Mouse (Mus musculus) liver, postnatal 0 days (tissue): Measurements from ENCODE around the gene Wdr86. TPM values are rescaled to one million over a fixed set of nuclear protein-coding genes. Genes with fewer than 3 reads are reported as not detected.
"Not testable (repeated sequence)": the region's sequence is repeated elsewhere in the genome, so short reads cannot be mapped to it uniquely, and the experiment has no call there.

Experiments used
- ATAC-seq: fragments of 200-750 bp; cut with Nextera tagmentation; 2 replicates; pipeline ENCODE4 v1.8.0; 2017; ENCODE audit warnings: mild to moderate bottlenecking, moderate library complexity
- DNase-seq: peaks from one replicate; pipeline ENCODE4 v3.0.0-alpha.2; 2016
- H3K27ac ChIP-seq: fragments of 300-500 bp; sonication (generic); 2 replicates; pipeline ENCODE4 v1.5.1; 2014; ENCODE audit warnings: antibody characterized with exemption, moderate library complexity, mild to moderate bottlenecking, low read depth
- H3K27me3 ChIP-seq: fragments of 300-500 bp; sonication (generic); 2 replicates; pipeline ENCODE4 v1.6.1; 2014; ENCODE audit warnings: low read length, control low read depth, mixed read lengths; ENCODE audit not compliant: insufficient read depth
- H3K36me3 ChIP-seq: fragments of 300-500 bp; sonication (generic); replicated peaks from 2 replicates; pipeline ENCODE4 v1.6.1; 2014; ENCODE audit warnings: mild to moderate bottlenecking, control low read depth, low read length, moderate library complexity, mixed read lengths; ENCODE audit not compliant: insufficient read depth
- H3K4me1 ChIP-seq: fragments of 300-500 bp; sonication (generic); 2 replicates; pipeline ENCODE4 v1.6.1; 2014; ENCODE audit warnings: antibody characterized with exemption, mild to moderate bottlenecking, control low read depth; ENCODE audit not compliant: insufficient read depth
- H3K4me2 ChIP-seq: fragments of 300-500 bp; sonication (generic); 2 replicates; pipeline ENCODE4 v1.6.1; 2014; ENCODE audit warnings: low read depth, mild to moderate bottlenecking, low read length, moderate library complexity, mixed read lengths
- H3K4me3 ChIP-seq: fragments of 300-500 bp; sonication (generic); 2 replicates; pipeline ENCODE4 v1.5.1; 2014; ENCODE audit warnings: low read depth, low read length
- H3K9ac ChIP-seq: fragments of 300-500 bp; sonication (generic); replicated peaks from 2 replicates; pipeline ENCODE4 v1.6.1; 2014; ENCODE audit warnings: mild to moderate bottlenecking, moderate library complexity
- H3K9me3 ChIP-seq: fragments of 300-500 bp; sonication (generic); 2 replicates; pipeline ENCODE4 v1.6.1; 2016; ENCODE audit warnings: mild to moderate bottlenecking, control low read depth, low read length, mixed read lengths
- CTCF ChIP-seq: sonication (generic); IDR thresholded peaks from 2 replicates; pipeline ENCODE4 v1.5.1; 2016; ENCODE audit warnings: antibody characterized with exemption, low read depth
- EP300 ChIP-seq: IDR thresholded peaks from 2 replicates; pipeline ENCODE4 v1.6.1; 2016; ENCODE audit warnings: antibody characterized with exemption, low read depth, mild to moderate bottlenecking
- WGBS: fragments of 180-500 bp; shearing (Covaris S2); extraction: QIAGEN DNeasy Blood & Tissue Kit; methylation state at CpG from one replicate; pipeline ENCODE4 v1.1.7; 2014; ENCODE audit not compliant: insufficient replicate concordance; 5-methylcytosine and 5-hydroxymethylcytosine counted together
- polyA plus RNA-seq: library from polyadenylated mRNA; unstranded; fragments of >200 nt; fragmentation: Nextera tagmentation; extraction: Ambion mirVana; gene quantifications from 2 replicates; pipeline ENCODE4 v1.2.1, GENCODE M21; 2015

The Wdr86 gene
- polyA plus RNA-seq, 1 experiment from 2014 or later: 1.4 TPM

- Histone ChIP-seq H3K4me3 (no peak overlapping the region), H3K4me2 (no peak overlapping the region), H3K4me1 (no peaks in the 10 kb centered on the region), H3K27me3 (no peaks in the 10 kb centered on the region), H3K27ac (no peak overlapping the region), H3K36me3 (peaks cover 31% of the 10 kb centered on the region), H3K9ac (no peak overlapping the region), H3K9me3 (no peaks in the 10 kb centered on the region)
- no peak for DNase-seq
- ATAC-seq: no peak
- WGBS: 51% methylated on average over 2 of the region's 2 CpGs
- TF ChIP-seq CTCF (no peak), EP300 (no peak)
Observed at GRCm38 (mm10) chr5:24713199-24713598, 17.3 kb downstream of the Wdr86 start.

GRCm38 (mm10) chr5:24711615-24712014, 18.9 kb downstream of the Wdr86 start:
- DNase-seq: no peak

GRCm38 (mm10) chr5:24709962-24710361, 20.6 kb downstream of the Wdr86 start:
- no peak for TF ChIP-seq CTCF
- no peak for TF ChIP-seq EP300
- Histone ChIP-seq H3K4me3 (no peak overlapping the region), H3K9ac (no peak overlapping the region), H3K27ac (no peak overlapping the region), H3K9me3 (no peaks in the 10 kb centered on the region), H3K4me2 (no peak overlapping the region), H3K36me3 (peaks cover 58% of the 10 kb centered on the region), H3K27me3 (no peaks in the 10 kb centered on the region), H3K4me1 (no peaks in the 10 kb centered on the region)
- 86% methylated on average over 2 of the region's 2 CpGs for whole genome bisulfite sequencing
- no peak for DNase-seq
- no peak for ATAC-seq

More at GRCm38 (mm10) chr5:24711615-24712014, 18.9 kb downstream of the Wdr86 start:
- Histone ChIP-seq H3K27me3 (no peaks in the 10 kb centered on the region), H3K36me3 (peaks cover 44% of the 10 kb centered on the region), H3K4me3 (no peak overlapping the region), H3K4me1 (no peaks in the 10 kb centered on the region), H3K9me3 (no peaks in the 10 kb centered on the region), H3K4me2 (no peak overlapping the region), H3K27ac (no peak overlapping the region), H3K9ac (no peak overlapping the region)
- TF ChIP-seq CTCF (peak; percentile 40), EP300 (no peak)
- WGBS: 93% methylated on average over 6 of the region's 6 CpGs
- no peak for ATAC-seq

- Histone ChIP-seq H3K27me3 (no peaks in the 10 kb centered on the region), H3K9me3 (no peaks in the 10 kb centered on the region), H3K4me1 (no peaks in the 10 kb centered on the region), H3K4me3 (no peak overlapping the region), H3K9ac (no peak overlapping the region), H3K36me3 (peaks cover 81% of the 10 kb centered on the region), H3K27ac (no peak overlapping the region), H3K4me2 (no peak overlapping the region)
- DNase-seq: no peak
- TF ChIP-seq CTCF (no peak), EP300 (no peak)
- 88% methylated on average over 8 of the region's 8 CpGs for WGBS
- ATAC-seq: no peak
Observed at GRCm38 (mm10) chr5:24704615-24705014, 25.9 kb downstream of the Wdr86 start.

GRCm38 (mm10) chr5:24701271-24701670, 29.3 kb downstream of the Wdr86 start:
- ATAC-seq (no peak), DNase-seq (no peak)
- TF ChIP-seq CTCF: no peak
- TF ChIP-seq EP300: no peak
- H3K36me3 ChIP-seq: peaks cover 80% of the 10 kb centered on the region
- no peak overlapping the region for H3K4me2 ChIP-seq
- H3K9me3 ChIP-seq: no peaks in the 10 kb centered on the region
- 87% methylated on average over 3 of the region's 3 CpGs for WGBS
- H3K4me1 ChIP-seq: no peaks in the 10 kb centered on the region
- no peak overlapping the region for H3K4me3 ChIP-seq
- H3K9ac ChIP-seq: no peak overlapping the region
- H3K27ac ChIP-seq: no peak overlapping the region
- H3K27me3 ChIP-seq: no peaks in the 10 kb centered on the region

GRCm38 (mm10) chr5:24696704-24697103, 33.8 kb downstream of the Wdr86 start:
- no peak overlapping the region for H3K4me2 ChIP-seq
- no peak overlapping the region for H3K27ac ChIP-seq
- peaks cover 76% of the 10 kb centered on the region for H3K36me3 ChIP-seq
- H3K9me3 ChIP-seq: no peaks in the 10 kb centered on the region
- no peaks in the 10 kb centered on the region for H3K4me1 ChIP-seq
- no peaks in the 10 kb centered on the region for H3K27me3 ChIP-seq
- H3K4me3 ChIP-seq: no peak overlapping the region
- TF ChIP-seq CTCF: no peak
- no peak for TF ChIP-seq EP300
- H3K9ac ChIP-seq: no peak overlapping the region
- no peak for ATAC-seq
- DNase-seq: no peak
- WGBS: 79% methylated on average over 3 of the region's 3 CpGs

GRCm38 (mm10) chr5:24687696-24688095, 42.8 kb downstream of the Wdr86 start:
- H3K27ac ChIP-seq: peak overlapping the region; percentile 23; the same call in 1 of the 2 replicates
- no peaks in the 10 kb centered on the region for H3K9me3 ChIP-seq
- no peaks in the 10 kb centered on the region for H3K27me3 ChIP-seq
- H3K4me3 ChIP-seq: no peak overlapping the region
- no peak overlapping the region for H3K4me2 ChIP-seq
- peaks cover 17% of the 10 kb centered on the region for H3K4me1 ChIP-seq
- TF ChIP-seq EP300 (no peak), CTCF (no peak)
- DNase-seq: peak; percentile 46
- peaks cover 28% of the 10 kb centered on the region for H3K36me3 ChIP-seq
- 28% methylated on average over 1 of the region's 1 CpGs for WGBS
- ATAC-seq: no peak
- H3K9ac ChIP-seq: no peak overlapping the region

GRCm38 (mm10) chr5:24686671-24687420, 43.7 kb downstream of the Wdr86 start:
- H3K9me3 ChIP-seq, ATAC-seq, H3K27me3 ChIP-seq, DNase-seq: not testable (repeated sequence)
- peaks cover 24% of the 10 kb centered on the region for H3K36me3 ChIP-seq
- H3K4me2 ChIP-seq: peak overlapping the region; percentile 72
- peaks cover 17% of the 10 kb centered on the region for H3K4me1 ChIP-seq
- peak overlapping the region; percentile 98 for H3K9ac ChIP-seq
- peak overlapping the region; percentile 100 for H3K4me3 ChIP-seq
- 66% methylated on average over 16 of the region's 16 CpGs for WGBS
- H3K27ac ChIP-seq: peak overlapping the region; percentile 100
